Mouse (Mus musculus): ENCODE data around the gene Gnaq.

Gnaq gene

DNA sequence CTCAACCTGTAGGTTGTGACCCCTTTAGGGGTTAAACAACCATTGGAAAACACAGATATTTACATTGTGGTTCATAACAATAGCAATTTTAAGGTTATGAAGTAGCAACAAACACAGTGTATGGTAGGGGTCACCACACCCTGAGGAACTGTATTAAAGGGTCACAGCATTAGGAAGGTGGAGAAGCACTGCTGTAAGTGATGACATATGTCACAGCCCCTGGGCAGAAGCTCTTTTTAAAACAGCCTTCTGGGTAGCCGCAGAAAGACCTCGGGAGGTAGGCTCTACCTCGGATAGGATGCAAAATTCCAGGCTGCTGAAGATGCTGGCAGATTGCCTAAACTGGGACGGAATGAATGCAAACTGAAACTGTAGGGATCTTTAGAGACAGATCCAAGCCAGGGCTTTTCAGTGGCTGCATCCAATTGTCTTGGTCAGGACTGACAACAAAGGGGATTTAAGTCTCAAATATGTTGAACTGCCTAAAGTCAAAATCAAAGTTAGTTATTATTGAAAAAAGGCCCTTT lies 181.7 kb downstream of the Gnaq start:
- DNase-seq (ENCODE audit: extremely low read depth, low read depth), result no peak

DNA sequence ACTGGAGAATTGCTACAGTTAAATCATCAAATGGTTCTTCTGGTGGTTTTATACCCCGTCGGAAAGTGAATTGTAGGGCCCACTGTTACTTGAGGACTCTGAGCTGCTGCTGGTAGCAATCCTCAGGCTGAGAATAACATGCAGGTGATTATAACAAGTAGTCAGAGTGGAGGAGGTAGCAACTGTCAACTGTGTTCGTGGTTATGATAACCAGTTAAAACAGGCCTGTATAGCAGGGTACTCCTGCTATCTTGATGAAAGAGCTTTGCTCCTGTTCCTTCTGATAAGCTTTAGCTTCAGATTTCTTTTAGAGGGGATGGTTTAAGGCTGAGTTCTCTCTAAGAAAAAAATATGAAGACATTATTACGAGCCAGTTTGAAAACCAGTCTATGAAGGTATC lies 182.9 kb downstream of the Gnaq start:
- DNase-seq (ENCODE audit: extremely low read depth, low read depth), result no peak

DNA sequence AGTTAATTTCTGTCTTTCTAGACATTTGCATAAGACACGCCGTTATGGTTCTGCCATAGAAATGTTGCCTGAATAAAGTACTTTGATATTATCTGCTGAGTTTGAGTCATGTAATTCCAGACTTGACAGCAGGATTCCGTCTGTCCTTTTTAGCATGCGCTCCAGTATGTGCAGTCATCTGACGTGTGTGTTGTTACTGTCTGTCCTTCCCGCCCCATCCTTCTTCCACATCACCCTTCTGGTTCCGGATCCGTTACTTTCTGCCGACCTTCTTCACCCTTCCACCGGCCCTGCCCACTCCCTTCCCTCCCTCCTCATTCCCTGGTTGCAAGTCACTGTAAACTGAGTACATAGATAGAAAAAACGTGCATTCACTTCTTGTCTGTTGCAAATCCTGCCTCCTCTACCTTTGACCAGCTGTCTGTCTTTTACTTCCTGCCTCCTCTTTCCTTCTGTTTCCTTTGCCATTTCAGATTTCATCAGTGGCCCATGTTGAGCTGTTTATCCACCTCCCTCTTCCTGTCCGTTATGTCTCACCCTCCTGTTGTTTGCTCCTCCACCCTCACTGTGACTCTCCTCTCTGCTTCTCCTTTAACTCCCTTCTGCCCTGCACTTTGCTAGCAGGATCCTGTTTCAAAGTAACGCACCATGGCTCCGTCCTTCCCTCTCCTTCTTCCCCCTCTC lies 185.6 kb downstream of the Gnaq start:
- DNase-seq (ENCODE audit: extremely low read depth, low read depth), result no peak

DNA sequence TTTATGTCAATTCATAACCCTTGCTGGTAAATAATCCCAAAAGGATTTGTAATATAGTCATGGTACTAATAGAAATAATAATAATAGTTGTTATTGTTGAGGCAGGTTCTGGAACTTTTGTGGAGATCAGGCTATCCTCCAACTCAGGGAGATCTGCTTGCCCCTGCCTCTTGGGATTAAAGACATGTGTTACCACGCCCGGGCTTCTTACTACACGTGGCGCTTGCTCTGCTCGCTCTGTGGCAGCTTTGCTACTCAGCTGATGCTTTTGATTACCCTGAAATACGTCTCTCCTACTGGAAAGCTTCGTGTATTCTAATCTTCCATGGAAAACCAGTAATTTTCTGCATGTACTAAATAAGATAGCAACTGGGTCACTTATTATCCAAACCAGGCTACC lies 187.4 kb downstream of the Gnaq start:
- no peak for DNase-seq (ENCODE audit: extremely low read depth, low read depth)

DNA sequence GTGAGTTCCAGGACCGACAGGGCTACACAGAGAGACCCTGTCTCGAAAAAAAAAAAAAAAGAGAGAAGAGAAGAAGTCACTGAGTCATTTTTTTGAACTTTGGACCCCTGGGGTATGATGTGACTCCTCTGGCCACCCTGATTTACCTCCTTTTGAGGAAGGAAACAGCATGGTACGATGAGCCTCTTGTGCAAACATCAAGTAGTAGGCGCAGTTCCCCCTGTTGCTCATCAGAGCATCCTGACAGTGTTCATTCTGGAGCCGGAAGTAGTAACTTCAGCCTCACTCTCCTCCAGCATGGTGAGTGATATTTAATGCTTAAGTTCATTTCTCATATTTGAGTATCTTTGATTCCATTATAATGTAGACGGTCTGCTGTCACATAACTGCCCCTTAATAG lies 190.4 kb downstream of the Gnaq start:
- no peak for DNase-seq (ENCODE audit: extremely low read depth, low read depth)

DNA sequence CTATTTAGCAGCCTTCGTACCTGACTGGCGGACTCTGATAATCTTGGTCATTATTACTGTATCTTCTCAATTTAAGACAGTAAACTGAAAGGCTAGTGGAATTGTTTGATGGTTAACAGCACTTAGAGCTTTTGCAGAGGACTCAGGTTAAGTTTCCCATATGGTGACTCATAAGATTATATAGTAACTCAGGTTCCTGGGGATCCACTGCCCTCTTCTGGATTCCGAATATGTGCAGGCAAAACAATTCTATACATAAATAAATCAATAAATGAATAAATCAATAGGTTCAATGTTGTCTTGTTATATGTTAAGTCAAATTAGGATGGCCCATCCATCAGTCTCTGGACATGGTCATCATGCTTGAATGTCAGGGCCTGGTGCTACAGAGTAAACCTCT lies 191.6 kb downstream of the Gnaq start:
- no peak for DNase-seq (ENCODE audit: extremely low read depth, low read depth)

DNA sequence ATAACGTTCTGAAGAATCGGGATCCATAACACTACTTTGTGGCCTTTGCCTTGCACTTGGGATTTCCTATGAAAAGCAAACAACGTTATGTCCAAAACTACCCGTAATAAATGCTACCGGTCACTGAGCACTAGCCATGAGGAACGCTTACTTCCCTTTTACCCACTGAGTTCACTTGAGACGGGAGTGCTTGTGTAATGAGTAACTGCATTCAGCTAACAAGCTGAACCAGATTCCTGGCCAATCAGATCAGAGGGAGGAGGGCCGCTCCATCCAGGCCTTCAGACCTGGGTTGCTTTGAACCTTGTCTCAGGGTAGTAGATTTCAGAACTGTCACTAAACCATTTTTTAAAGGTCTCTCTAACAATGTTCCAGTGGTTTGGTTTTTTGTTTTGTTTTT lies 193.3 kb downstream of the Gnaq start:
- DNase-seq (ENCODE audit: extremely low read depth, low read depth), result no peak

DNA sequence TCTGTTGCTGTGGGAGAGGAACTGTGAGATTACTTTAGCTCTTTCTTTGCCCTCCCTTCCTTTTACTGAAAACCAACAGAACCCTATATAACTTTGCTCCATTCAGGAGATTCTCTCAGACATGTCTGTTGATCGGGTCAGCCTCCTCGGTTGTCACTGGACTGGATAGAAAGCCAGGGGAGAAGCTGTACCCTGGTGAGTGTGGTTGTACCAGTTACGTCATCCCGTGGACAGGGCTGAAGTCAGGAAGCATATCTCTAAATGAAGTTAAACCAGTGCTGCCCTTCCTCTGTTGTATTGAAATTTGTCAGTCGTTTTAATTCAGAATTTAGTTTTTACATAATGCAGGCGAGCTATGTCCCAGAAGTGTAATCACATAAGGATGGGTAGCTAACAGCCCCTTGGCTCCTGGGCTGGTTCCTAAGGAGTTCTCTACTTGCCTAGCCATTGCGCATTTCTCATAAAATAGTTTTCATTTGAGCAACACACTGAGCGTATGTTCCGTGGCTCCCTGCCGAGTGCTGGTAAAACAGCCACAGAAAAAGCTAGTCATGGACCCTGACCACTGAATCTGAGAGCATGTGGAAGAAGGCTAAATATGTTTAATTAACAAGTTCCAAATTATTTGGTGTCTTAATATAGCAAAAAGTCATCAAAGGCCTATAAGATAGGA lies 194.9 kb downstream of the Gnaq start:
- no peak for DNase-seq (ENCODE audit: extremely low read depth, low read depth)

DNA sequence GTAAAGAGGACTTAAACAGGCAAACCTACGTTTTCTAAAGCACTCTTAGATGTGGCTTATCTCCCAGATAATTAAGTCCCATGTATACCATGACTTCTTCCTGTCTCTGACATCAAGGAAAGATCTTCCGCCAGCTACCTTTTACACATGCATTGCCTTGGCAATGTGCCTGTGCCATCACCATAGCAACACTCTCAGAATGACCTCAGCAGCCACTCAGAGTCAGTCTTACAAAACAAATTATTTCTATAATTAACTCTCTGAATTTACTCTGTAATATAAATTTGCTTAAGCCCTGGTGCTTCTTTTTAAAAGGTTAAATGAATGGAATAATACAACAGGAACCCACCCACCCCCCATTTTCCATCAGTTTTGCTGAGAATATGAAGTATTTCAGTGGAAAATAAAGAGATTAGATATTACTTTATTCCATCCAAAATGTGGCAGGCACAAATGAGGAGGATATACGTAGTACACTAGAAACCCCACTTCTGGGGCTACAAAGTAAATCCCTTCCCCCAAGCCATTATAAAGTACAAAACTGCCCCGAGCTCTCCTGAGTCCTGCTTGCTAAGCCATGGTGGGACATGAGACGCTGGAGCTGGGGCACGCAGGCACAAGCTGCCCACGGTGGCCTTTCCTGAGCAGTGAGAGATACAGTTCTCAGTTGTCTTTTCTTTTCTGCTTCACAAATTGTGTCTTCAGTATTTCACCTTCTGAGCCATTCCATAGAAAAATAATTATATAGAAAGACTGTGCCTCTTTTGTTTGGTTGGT lies 195.6 kb downstream of the Gnaq start:
- DNase-seq (ENCODE audit: extremely low read depth, low read depth), result no peak

DNA sequence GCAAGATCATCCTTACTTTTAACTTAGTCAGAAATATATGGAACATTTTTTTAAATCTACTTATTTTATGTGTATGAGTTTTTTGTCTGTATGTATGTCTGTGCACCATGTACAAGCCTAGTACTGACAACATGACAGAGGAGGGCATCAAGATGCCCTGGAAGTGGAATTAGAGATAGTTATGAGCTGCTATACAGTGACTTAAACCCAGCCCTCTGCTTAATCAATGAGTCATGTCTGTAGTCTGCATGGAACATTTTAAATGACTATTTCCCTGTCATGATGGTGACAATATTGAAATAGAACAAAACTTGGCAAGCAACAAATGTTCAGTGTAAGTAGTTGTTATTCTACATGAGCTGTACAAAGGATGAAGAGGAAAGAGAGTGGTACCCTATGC lies 196.4 kb downstream of the Gnaq start:
- DNase-seq (ENCODE audit: extremely low read depth, low read depth), result no peak

DNA sequence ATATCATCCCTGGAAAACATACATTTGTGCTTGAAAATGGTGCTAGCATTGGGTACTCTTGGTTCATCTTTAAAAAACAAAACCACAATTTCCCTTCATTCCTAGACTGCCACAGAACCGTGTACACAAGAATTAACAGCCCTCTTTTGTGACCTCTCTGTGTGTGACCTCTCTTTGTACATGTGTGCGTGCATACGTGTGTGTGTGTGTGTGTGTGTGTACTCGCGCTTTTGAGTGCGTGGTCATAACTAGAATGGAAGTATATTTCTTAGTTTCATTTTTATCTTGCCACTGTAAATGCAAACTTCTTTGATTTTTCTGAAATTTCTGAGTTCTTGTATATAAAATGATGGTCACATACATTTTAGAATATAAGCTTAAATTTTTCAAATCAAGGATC lies 197.0 kb downstream of the Gnaq start:
- DNase-seq (ENCODE audit: extremely low read depth, low read depth), result no peak

DNA sequence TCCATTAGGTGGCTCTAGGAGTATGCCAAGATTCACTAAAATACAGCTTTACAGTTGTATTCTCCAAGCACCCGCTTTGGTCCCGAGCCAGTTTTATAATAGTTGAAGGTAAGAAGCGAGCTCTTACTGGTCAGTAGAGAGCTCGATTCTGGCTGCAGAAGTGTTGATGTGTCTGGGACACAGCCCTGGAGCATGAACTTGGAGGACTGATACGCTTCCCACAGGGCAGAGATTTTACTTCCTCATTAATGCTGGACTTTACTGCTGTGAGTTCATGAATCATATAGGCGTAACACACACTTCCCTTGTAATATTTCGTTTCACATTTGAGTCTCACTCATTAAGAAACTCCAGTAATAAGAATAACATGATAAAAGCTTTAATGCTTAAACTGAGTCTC lies 197.5 kb downstream of the Gnaq start:
- no peak for DNase-seq (ENCODE audit: extremely low read depth, low read depth)

DNA sequence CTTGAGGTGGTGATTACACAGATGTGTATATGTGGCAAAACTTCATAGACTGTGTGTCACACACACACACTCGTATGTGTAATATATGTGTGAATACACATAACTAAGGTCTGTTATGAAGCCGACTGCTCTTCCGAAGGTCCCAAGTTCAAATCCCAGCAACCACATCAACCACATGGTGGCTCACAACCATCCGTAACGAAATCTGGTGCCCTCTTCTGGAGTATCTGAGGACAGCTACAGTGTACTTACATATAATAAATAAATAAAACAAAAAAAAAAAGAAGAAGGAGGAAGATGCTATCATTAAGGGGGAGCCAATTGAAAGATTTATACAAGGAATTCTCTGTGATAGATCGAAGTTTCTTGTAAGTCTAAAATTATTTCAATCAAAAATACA lies 198.4 kb downstream of the Gnaq start:
- no peak for DNase-seq (ENCODE audit: extremely low read depth, low read depth)

DNA sequence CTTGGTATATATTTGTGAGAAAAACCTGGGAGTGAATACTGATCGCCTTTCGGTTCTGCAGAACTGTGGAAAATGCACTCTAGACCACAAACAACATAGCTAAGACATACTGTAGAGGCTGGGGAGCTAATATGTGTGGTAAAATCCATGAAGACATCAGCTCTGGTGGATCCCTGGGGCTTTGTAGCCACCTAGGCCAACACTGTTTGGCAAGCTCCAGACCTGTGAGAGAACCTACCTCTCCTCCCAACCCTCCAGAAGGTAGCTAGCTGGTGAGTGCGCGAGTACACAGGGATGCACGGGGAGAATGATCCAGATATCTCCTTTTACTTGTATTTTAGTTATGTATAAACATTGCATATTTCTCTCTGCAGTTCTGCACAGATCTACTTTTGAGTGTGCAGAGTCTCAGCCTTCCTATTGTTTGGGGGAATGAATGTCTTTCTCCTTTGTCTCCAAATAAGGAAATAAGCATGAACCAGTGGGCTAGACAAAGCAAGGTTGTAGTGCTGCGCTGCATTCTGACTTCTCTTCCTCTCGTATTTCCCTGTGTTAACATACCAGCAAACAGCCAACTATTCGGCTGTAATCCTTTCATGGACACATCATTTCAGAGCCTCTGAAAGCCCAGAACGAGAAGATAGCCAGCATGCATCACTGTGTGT lies 205.4 kb downstream of the Gnaq start:
- DNase-seq (ENCODE audit: extremely low read depth, low read depth), result no peak

DNA sequence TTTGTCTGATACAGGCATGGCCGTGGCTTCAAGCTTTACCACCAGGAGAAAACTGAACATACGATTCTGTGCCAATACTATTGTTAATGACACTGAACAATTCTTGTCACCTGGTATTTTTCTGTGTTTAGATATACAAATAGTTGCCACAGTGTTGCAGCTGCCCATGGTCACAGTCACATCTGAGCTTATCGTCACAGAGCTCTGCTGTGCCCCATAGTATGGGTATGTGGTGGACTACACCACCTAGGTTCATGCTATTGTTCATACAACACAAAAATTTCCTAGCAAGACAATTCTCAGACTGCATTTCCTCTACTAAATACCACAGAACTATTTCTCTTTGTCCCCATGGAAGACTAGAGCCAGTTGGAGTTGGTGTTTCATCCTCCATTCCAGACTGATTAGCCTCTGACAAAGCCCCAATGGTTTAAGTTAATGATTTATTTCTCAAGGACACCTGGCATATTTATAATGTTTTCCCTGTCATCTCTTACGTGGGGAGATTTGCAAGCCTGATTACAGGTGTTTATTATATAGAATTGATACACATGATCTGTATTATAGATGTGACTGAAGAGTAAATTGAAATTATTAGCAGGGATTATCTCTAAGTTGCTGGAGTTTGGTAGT lies 207.4 kb downstream of the Gnaq start:
- no peak for DNase-seq (ENCODE audit: extremely low read depth, low read depth)

DNA sequence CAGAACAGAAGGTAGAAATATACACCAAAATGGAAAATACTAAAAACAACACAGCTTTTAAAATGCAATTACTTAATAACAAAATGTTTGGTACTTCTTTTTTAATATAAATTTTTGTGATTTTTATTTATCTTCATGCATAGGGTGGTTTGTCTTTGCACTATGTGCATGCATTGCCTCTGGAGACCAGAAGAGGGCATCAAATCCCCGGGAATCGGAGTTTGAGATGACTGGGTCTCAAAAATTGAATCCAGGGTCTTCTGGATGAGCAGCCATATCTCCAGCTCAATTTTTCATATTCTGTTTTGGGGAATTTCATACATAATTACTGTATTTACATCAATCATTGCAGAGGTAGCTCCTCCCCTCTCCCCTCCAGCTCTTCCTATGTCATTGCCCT lies 210.1 kb downstream of the Gnaq start:
- no peak for DNase-seq (ENCODE audit: extremely low read depth, low read depth)

DNA sequence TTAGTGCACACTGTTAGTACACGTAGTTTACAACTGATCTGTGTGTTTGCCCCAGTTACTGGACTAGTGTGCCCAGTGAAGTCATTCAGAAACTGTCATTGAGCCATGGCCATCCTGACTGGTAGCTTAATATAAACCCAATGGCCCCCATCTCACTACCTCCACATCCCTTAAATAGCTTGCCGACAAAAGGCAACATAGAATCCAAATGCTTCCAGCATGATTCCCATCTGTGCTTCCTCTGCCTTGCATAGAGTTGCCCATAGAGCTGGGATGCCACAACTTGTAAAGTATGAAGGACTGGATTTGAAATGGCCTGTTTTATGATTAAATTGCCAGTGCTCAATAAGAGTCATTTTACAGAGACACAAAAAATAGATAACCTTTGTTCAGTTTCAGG lies 212.9 kb downstream of the Gnaq start:
- DNase-seq (ENCODE audit: extremely low read depth, low read depth), result no peak

DNA sequence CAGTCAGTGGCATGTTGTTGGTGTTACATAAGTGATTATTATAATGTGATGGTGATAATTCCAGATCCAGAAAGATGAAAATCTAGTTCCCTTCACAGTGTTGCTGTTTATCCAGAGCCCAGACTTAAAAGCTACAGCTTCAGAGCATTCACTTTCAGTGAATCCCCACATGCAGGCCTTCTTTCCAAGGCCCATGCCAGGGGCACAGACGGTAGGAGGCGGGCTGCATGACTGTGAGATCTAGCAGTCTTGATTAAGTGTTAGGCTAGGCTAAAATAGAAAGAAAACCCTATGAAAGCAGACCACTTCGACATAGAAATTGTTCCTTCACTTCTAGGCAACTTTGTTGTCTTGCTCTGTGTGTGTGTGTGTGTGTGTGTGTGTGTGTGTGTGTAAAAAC lies 214.4 kb downstream of the Gnaq start:
- DNase-seq (ENCODE audit: extremely low read depth, low read depth), result no peak

DNA sequence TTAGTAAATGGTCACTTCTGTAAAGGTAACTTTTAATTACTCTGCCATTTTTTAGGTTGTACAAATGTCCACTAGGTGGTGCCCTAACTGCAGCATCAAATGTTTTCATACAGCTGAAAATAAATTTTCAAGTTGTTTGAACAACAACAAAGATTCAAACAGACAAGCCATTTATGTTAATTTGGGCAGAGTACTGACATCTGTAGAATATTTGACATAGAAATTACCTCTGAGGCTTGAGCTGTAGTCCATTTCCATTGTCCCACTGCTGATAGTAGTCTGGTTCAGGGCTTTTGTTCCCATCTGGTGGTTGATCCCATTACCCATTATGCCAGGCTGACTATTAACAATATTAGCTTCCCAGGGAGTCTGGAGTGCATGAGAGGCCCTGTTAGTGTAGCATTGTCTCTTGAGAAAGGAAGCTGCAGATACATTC lies 221.1 kb downstream of the Gnaq start:
- peak; percentile 31 for DNase-seq (ENCODE audit: extremely low read depth, low read depth)

DNA sequence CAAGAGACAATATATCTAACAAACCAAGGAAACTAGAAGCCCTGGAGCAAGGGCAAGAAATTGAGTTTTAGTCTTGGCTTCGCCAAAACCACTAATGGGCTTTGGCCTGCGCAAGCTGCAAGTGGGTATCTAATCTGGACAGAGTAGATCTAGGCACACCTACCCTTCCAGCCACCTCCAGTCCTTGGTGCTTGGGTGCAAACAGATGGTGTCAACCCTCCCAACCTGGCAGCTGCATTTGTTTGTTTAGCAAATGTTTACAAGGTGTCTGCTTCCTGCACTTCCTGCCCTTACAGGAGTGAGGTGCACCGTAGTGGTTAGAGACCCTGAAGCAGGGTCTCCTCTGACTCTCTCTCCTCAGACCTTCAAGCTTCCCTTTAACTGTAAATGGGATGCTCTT lies 225.5 kb downstream of the Gnaq start:
- DNase-seq (ENCODE audit: extremely low read depth, low read depth), result no peak

DNA sequence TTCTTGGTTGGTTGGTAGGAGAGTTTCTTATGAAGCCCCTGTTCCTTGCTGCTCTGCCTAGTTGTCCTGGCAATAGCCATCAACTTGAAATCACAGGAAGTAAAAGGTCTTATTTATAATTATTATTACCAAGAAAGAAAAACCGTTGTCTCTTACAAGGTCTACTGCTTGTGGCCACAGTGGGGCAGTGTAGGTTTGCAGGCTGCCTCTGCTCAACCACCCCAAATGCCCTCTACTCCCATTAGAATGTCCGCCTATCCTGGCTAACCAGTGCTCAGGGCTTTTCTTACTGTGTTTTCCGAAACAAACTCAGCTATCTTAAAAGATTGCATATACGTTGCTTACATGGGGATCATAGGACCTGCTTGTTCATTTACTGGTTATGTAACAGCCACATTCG lies 226.3 kb downstream of the Gnaq start:
- DNase-seq (ENCODE audit: extremely low read depth, low read depth), result no peak
